In genomic region chr13:28433445-28433844, GRCm38 (mm10) we compare ENCODE assay signal across 20 mouse cellular contexts.
"Had no signal": no experiment of that assay in that cellular context is flagged by ENCODE, and none has a peak within 500 bp of the region (broad histone marks: within the 10 kb centered on the region; RNA-seq: fewer than 3 reads in every experiment).

No protein-coding gene starts in this region.

- H3K36me3 ChIP-seq: liver, embryonic 15.5 days; midbrain, embryonic 15.5 days; neural tube, embryonic 12.5 days; neural tube, embryonic 15.5 days; stomach, embryonic 15.5 days had no signal

- H3K9me3 ChIP-seq: liver, embryonic 15.5 days; megakaryocyte, embryonic 14.5 days; midbrain, embryonic 15.5 days; neural tube, embryonic 12.5 days; neural tube, embryonic 15.5 days; stomach, embryonic 15.5 days had no signal

- H3K4me1 ChIP-seq: liver, embryonic 15.5 days; midbrain, embryonic 15.5 days; neural tube, embryonic 12.5 days; neural tube, embryonic 15.5 days; stomach, embryonic 15.5 days had no signal

- DNase-seq: kidney, adult 2 months; kidney, postnatal 36 days; layer of hippocampus, postnatal 36 days; lung, embryonic 14.5 days; right cerebral cortex, adult 18-20 months; right cerebral cortex, postnatal 14 days; right cerebral cortex, postnatal 4 days; thymus, postnatal 25 days had no signal

- H3K4me3 ChIP-seq: left cerebral cortex, adult 2 months; liver, embryonic 15.5 days; megakaryocyte, embryonic 14.5 days; midbrain, embryonic 15.5 days; neural tube, embryonic 12.5 days; neural tube, embryonic 15.5 days; stomach, embryonic 15.5 days had no signal

- H3K27me3 ChIP-seq: liver, embryonic 15.5 days; megakaryocyte, embryonic 14.5 days; midbrain, embryonic 15.5 days; neural tube, embryonic 12.5 days; neural tube, embryonic 15.5 days; stomach, embryonic 15.5 days had no signal

- H3K27ac ChIP-seq: kidney, postnatal 0 days; left cerebral cortex, adult 2 months; liver, embryonic 15.5 days; macrophage; midbrain, embryonic 15.5 days; neural tube, embryonic 12.5 days; neural tube, embryonic 15.5 days; stomach, embryonic 15.5 days had no signal

- ATAC-seq: intestine, postnatal 0 days; lung, postnatal 0 days; midbrain, embryonic 15.5 days had no signal

- H3K9ac ChIP-seq: liver, embryonic 15.5 days; lung, embryonic 14.5 days; midbrain, embryonic 15.5 days; neural tube, embryonic 12.5 days; neural tube, embryonic 15.5 days; stomach, embryonic 15.5 days had no signal

- H3K4me2 ChIP-seq: liver, embryonic 15.5 days; lung, embryonic 14.5 days; midbrain, embryonic 11.5 days; midbrain, embryonic 15.5 days; neural tube, embryonic 12.5 days; neural tube, embryonic 15.5 days; stomach, embryonic 15.5 days had no signal
